Mouse (Mus musculus) kidney, postnatal 10 days (tissue): ENCODE results near the gene Gm4175.
"Not testable (repeated sequence)": the region's sequence is repeated elsewhere in the genome, so short reads cannot be mapped to it uniquely, and the experiment has no call there.

ENCODE experiments used
- DNase-seq: peaks from one replicate; pipeline ENCODE4 v3.0.0; 2021; ENCODE audit warnings: mixed read lengths

The Gm4175 gene

DNA sequence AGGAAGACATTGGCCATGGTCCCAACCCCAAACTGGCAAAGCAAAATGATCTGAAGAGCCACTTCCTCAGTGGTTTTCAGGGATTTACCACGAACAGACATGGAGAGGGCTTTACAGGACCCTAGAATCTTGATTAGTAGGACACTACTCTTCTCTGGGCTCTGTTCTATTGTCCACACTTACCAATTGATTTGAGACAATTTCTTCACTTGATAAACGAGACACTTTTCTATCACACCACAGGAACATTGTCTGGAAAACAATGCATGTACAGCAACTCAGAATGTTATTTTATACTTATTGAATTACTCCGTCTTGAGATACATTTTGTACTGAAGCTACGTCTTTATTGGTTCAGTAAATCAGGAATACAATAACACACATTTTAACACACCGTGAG is at the start of gene Gm4175:
Gene Gm4175, minus strand, starts transcription at position 101 of the 400 bp plus-strand sequence.
- DNase-seq = not testable (repeated sequence)

DNA sequence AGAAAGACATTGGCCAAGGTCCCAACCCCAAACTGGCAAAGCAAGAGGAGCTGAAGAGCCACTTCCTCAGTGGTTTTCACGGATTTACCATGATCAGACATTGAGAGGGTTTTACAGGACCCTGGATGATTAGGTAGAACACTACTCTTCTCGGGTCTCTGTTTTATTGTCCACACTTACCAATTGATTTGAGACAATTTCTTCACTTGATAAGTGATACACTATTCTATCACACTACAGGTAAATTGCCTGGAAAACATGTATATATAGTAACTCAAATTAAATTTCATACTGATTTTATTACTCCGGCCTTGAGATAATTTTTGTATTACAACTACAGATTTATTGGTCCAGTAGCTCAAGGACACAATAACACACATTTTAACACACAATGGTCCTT is 35.4 kb upstream of the Gm4175 start, which contains the start of gene Gm4177:
Gene Gm4177, minus strand, starts transcription at position 101 of the 400 bp plus-strand sequence.
- DNase-seq = not testable (repeated sequence)
